Mouse (Mus musculus) CH12.LX (cell line): ENCODE results near the gene Slc25a15.
A peak's percentile ranks its signal among the peaks of the same experiment; 100 is the strongest.

Experiments used
- CTCF ChIP-seq, 2 experiments: IDR thresholded peaks in 1 of 2; conservative IDR thresholded peaks in 1 of 2; 2 replicates each; pipeline ENCODE4 v1.5.1; 2011 to 2012; ENCODE audit warnings: low read depth in 2 of 2, low read length in 2 of 2, improper control_type of control experiment in 1 of 2, inconsistent platforms in 1 of 2, mild to moderate bottlenecking in 1 of 2, moderate library complexity in 1 of 2
- EP300 ChIP-seq: IDR thresholded peaks from 2 replicates; pipeline ENCODE4 v1.6.1; 2011; ENCODE audit warnings: low read length, improper control_type of control experiment
- HCFC1 ChIP-seq: IDR thresholded peaks from 2 replicates; pipeline ENCODE4 v1.6.1; 2012; ENCODE audit warnings: low read depth, mild to moderate bottlenecking, inconsistent platforms, low read length, improper control_type of control experiment
- JUND ChIP-seq: conservative IDR thresholded peaks from 2 replicates; pipeline ENCODE4 v1.6.1; 2011; ENCODE audit warnings: low read depth, low read length, improper control_type of control experiment
- KAT2A ChIP-seq: IDR thresholded peaks from 2 replicates; pipeline ENCODE4 v1.6.1; 2012; ENCODE audit warnings: low read length, improper control_type of control experiment, inconsistent platforms; ENCODE audit not compliant: insufficient replicate concordance
- MAX ChIP-seq: IDR thresholded peaks from 2 replicates; pipeline ENCODE4 v1.6.1; 2011; ENCODE audit warnings: low read length, improper control_type of control experiment
- MAZ ChIP-seq: IDR thresholded peaks from 2 replicates; pipeline ENCODE4 v1.6.1; 2012; ENCODE audit warnings: low read depth, mild to moderate bottlenecking, inconsistent platforms, low read length, improper control_type of control experiment, moderate library complexity
- MXI1 ChIP-seq: IDR thresholded peaks from 2 replicates; pipeline ENCODE4 v1.6.1; 2011; ENCODE audit warnings: mild to moderate bottlenecking, low read depth, low read length, improper control_type of control experiment
- POLR2A ChIP-seq: IDR thresholded peaks from 2 replicates; pipeline ENCODE4 v1.6.1; 2011; ENCODE audit warnings: low read depth, mild to moderate bottlenecking, improper control_type of control experiment, low read length
- TCF12 ChIP-seq: IDR thresholded peaks from 2 replicates; pipeline ENCODE4 v1.6.1; 2014; ENCODE audit warnings: low read depth, mild to moderate bottlenecking, inconsistent platforms, low read length, improper control_type of control experiment

GRCm38 (mm10) chr8:22390766-22391463 is 7.5 kb downstream of the Slc25a15 start:
- TF ChIP-seq MXI1 (no peak), CTCF (conservative IDR thresholded peaks at IDR 0.05 in 1 of 2, IDR thresholded peaks at IDR 0.05 in 1 of 2; ENCODE audit: low read depth in 2 of 2, low read length in 2 of 2) (no peak), KAT2A (no peak), TCF12 (no peak), POLR2A (no peak), EP300 (peak; percentile 55), MAZ (no peak), MAX (no peak), JUND (no peak), HCFC1 (no peak)
